Mouse (Mus musculus): ENCODE results near the gene Scin. TPM values are rescaled to one million over a fixed set of nuclear protein-coding genes. Genes with fewer than 3 reads are reported as not detected.
A peak's percentile ranks its signal among the peaks of the same experiment; 100 is the strongest.
"Not testable (repeated sequence)": the region's sequence is repeated elsewhere in the genome, so short reads cannot be mapped to it uniquely, and the experiment has no call there.

The Scin gene
- not detected in 2 replicates for polyA plus RNA-seq (2014; fragmentation: Nextera tagmentation; extraction: Ambion mirVana)

GRCm38 (mm10) chr12:40133573-40134271 is at the start of gene Scin:
Gene Scin, minus strand, starts transcription at chr12:40134228.
- Histone ChIP-seq H3K4me2 (replicated peaks) (peak within 1 kb of the TSS; percentile 83), H3K9ac (peak within 1 kb of the TSS; percentile 31; the same call in 1 of the 2 replicates), H3K27ac (no peak within 1 kb of the TSS), H3K36me3 (replicated peaks; ENCODE audit: control insufficient read depth, insufficient read depth) (no peaks in the 10 kb centered on the region), H3K27me3 (ENCODE audit: control insufficient read depth, insufficient read depth, low read length) (peaks cover 30% of the 10 kb centered on the region), H3K4me3 (replicated peaks; ENCODE audit: low read length) (peak within 1 kb of the TSS; percentile 41), H3K9me3 (ENCODE audit: control insufficient read depth, low read length) (no peaks in the 10 kb centered on the region), H3K4me1 (replicated peaks; ENCODE audit: control insufficient read depth, insufficient read depth, low read length) (peaks cover 9% of the 10 kb centered on the region)
- ATAC-seq (ENCODE audit: low FRiP score) (peak; percentile 73), DNase-seq (ENCODE audit: low spot score) (no peak)
- WGBS: 2% methylated on average over 39 of the region's 39 CpGs

DNA sequence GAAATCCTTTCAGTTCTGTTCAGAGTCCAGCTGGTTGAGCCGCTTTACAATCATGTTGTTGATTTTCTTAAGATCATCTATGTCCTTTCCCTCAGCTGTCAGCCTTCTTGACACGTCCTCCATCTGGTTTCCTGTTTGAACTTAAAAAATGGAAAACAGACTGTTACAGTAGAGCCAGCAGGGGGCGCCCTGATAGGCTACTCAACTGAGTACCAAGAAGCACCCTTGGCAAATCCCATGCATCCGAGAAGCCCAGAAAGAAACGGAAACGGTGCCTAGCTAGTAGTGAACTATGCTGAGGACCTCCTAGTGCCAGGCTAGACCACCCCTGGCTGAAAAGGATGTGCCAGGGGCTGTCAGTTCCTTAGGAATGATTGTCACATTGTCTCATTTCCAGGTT is 43.1 kb upstream of the Scin start:
- WGBS: 72% methylated on average over 6 of the region's 6 CpGs
- H3K36me3 ChIP-seq (replicated peaks; ENCODE audit: control insufficient read depth, insufficient read depth): no peaks in the 10 kb centered on the region
- H3K4me3 ChIP-seq (replicated peaks; ENCODE audit: low read length): no peak overlapping the region
- H3K27ac ChIP-seq: no peak overlapping the region
- no peak overlapping the region for H3K4me2 ChIP-seq (replicated peaks)
- no peaks in the 10 kb centered on the region for H3K27me3 ChIP-seq (ENCODE audit: control insufficient read depth, insufficient read depth, low read length)
- H3K9me3 ChIP-seq (ENCODE audit: control insufficient read depth, low read length): peaks cover 6% of the 10 kb centered on the region; the same call in 1 of the 2 replicates
- ATAC-seq (ENCODE audit: low FRiP score) (no peak), DNase-seq (ENCODE audit: low spot score) (no peak)
- no peak overlapping the region for H3K9ac ChIP-seq
- H3K4me1 ChIP-seq (replicated peaks; ENCODE audit: control insufficient read depth, insufficient read depth, low read length): no peaks in the 10 kb centered on the region

DNA sequence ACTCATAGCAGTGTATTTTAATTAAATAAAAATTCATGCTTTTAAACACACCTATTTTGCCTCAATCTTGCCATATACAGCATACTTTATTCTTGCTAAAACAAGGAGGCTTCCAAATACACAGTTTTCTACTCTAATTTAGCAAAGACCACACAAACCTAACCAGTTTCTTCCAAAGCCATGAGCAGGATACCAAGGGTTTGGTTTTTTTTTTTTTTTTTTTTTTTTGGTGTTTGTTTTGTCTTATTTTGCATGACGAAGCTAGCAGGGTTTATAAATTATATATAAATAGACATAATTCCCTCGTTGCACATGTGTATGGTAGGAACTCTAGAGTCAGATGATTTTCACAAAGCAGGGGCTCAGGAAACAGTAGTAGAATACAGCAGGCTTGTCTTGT is 42.1 kb upstream of the Scin start:
- Histone ChIP-seq H3K9me3 (ENCODE audit: control insufficient read depth, low read length) (peaks cover 4% of the 10 kb centered on the region; the same call in 1 of the 2 replicates), H3K27ac (no peak overlapping the region), H3K36me3 (replicated peaks; ENCODE audit: control insufficient read depth, insufficient read depth) (no peaks in the 10 kb centered on the region), H3K27me3 (ENCODE audit: control insufficient read depth, insufficient read depth, low read length) (no peaks in the 10 kb centered on the region), H3K9ac (no peak overlapping the region), H3K4me2 (replicated peaks) (no peak overlapping the region), H3K4me3 (replicated peaks; ENCODE audit: low read length) (no peak overlapping the region), H3K4me1 (replicated peaks; ENCODE audit: control insufficient read depth, insufficient read depth, low read length) (no peaks in the 10 kb centered on the region)
- ATAC-seq (ENCODE audit: low FRiP score) (no peak), DNase-seq (ENCODE audit: low spot score) (no peak)
- 87% methylated on average over 2 of the region's 2 CpGs for WGBS

DNA sequence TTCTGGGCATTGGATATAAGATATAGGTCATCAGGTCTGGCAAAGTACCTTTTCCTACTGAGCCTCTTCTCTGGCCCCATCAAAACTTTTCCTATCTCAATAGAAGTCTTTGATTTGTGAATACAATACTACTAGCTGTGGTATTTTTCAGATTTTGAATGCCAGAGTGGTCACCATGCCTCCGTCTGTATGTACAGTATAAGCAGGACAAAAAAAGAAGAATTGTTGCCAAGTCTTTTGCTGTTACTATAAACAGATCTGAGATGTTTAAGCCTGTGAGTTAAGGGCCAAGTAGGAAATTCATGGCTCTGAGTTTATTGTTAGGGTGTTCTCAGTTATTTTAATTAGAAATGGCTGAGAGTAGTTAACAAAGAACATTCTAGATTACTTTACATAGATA is 41.1 kb upstream of the Scin start:
- H3K9ac ChIP-seq; H3K36me3 ChIP-seq (replicated peaks; ENCODE audit: control insufficient read depth, insufficient read depth); ATAC-seq (ENCODE audit: low FRiP score); H3K4me3 ChIP-seq (replicated peaks; ENCODE audit: low read length); H3K27me3 ChIP-seq (ENCODE audit: control insufficient read depth, insufficient read depth, low read length); H3K4me1 ChIP-seq (replicated peaks; ENCODE audit: control insufficient read depth, insufficient read depth, low read length); H3K9me3 ChIP-seq (ENCODE audit: control insufficient read depth, low read length); DNase-seq (ENCODE audit: low spot score); H3K4me2 ChIP-seq (replicated peaks); H3K27ac ChIP-seq: not testable (repeated sequence)
- 59% methylated on average over 1 of the region's 1 CpGs for WGBS

DNA sequence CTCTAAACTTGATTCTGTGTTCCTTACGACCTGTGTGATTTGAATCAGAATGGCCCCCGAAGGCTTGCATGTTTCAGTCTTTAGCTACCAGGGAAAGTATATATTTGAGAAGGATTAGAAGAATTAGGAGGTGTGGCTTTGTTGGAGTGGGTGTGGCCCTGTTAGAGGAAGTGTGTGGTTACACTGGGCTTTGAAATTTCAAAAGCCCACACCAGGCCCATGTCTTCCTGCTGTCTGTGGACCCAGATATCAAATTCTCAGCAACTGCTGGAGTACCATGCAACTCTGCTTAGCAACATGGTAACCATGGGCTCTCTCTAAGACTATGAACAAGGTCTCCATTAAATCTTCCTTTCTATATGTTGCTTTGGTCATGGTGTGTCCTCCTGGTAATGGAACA is 37.6 kb upstream of the Scin start:
- H3K9ac ChIP-seq: no peak overlapping the region
- H3K4me1 ChIP-seq (replicated peaks; ENCODE audit: control insufficient read depth, insufficient read depth, low read length): no peaks in the 10 kb centered on the region
- ATAC-seq (ENCODE audit: low FRiP score): no peak
- WGBS: 89% methylated on average over 2 of the region's 2 CpGs
- no peak overlapping the region for H3K27ac ChIP-seq
- no peaks in the 10 kb centered on the region for H3K27me3 ChIP-seq (ENCODE audit: control insufficient read depth, insufficient read depth, low read length)
- H3K9me3 ChIP-seq (ENCODE audit: control insufficient read depth, low read length): no peaks in the 10 kb centered on the region
- H3K4me2 ChIP-seq (replicated peaks): no peak overlapping the region
- DNase-seq (ENCODE audit: low spot score): no peak
- H3K36me3 ChIP-seq (replicated peaks; ENCODE audit: control insufficient read depth, insufficient read depth): no peaks in the 10 kb centered on the region
- H3K4me3 ChIP-seq (replicated peaks; ENCODE audit: low read length): no peak overlapping the region

GRCm38 (mm10) chr12:40169675-40170074 is 35.6 kb upstream of the Scin start:
- Histone ChIP-seq H3K9me3 (ENCODE audit: control insufficient read depth, low read length) (no peaks in the 10 kb centered on the region), H3K27ac (no peak overlapping the region), H3K4me2 (replicated peaks) (no peak overlapping the region), H3K4me1 (replicated peaks; ENCODE audit: control insufficient read depth, insufficient read depth, low read length) (no peaks in the 10 kb centered on the region), H3K9ac (no peak overlapping the region), H3K36me3 (replicated peaks; ENCODE audit: control insufficient read depth, insufficient read depth) (no peaks in the 10 kb centered on the region), H3K4me3 (replicated peaks; ENCODE audit: low read length) (no peak overlapping the region), H3K27me3 (ENCODE audit: control insufficient read depth, insufficient read depth, low read length) (no peaks in the 10 kb centered on the region)
- no peak for ATAC-seq (ENCODE audit: low FRiP score)
- 98% methylated on average over 1 of the region's 1 CpGs for WGBS
- DNase-seq (ENCODE audit: low spot score): no peak

- 11% methylated on average over 2 of the region's 2 CpGs for WGBS
- Histone ChIP-seq H3K4me2 (replicated peaks) (no peak overlapping the region), H3K27me3 (ENCODE audit: control insufficient read depth, insufficient read depth, low read length) (no peaks in the 10 kb centered on the region), H3K4me1 (replicated peaks; ENCODE audit: control insufficient read depth, insufficient read depth, low read length) (no peaks in the 10 kb centered on the region), H3K4me3 (replicated peaks; ENCODE audit: low read length) (no peak overlapping the region), H3K9ac (no peak overlapping the region), H3K9me3 (ENCODE audit: control insufficient read depth, low read length) (no peaks in the 10 kb centered on the region), H3K27ac (no peak overlapping the region), H3K36me3 (replicated peaks; ENCODE audit: control insufficient read depth, insufficient read depth) (no peaks in the 10 kb centered on the region)
- peak; percentile 71 for ATAC-seq (ENCODE audit: low FRiP score)
- DNase-seq (ENCODE audit: low spot score): peak; percentile 85
Observed at GRCm38 (mm10) chr12:40164621-40165020, 30.6 kb upstream of the Scin start.

- H3K27me3 ChIP-seq (ENCODE audit: control insufficient read depth, insufficient read depth, low read length): no peaks in the 10 kb centered on the region
- H3K9me3 ChIP-seq (ENCODE audit: control insufficient read depth, low read length): no peaks in the 10 kb centered on the region
- DNase-seq (ENCODE audit: low spot score) (no peak), ATAC-seq (ENCODE audit: low FRiP score) (no peak)
- H3K36me3 ChIP-seq (replicated peaks; ENCODE audit: control insufficient read depth, insufficient read depth): no peaks in the 10 kb centered on the region
- H3K9ac ChIP-seq: no peak overlapping the region
- no peaks in the 10 kb centered on the region for H3K4me1 ChIP-seq (replicated peaks; ENCODE audit: control insufficient read depth, insufficient read depth, low read length)
- H3K27ac ChIP-seq: no peak overlapping the region
- WGBS: 81% methylated on average over 2 of the region's 2 CpGs
- H3K4me2 ChIP-seq (replicated peaks): no peak overlapping the region
- H3K4me3 ChIP-seq (replicated peaks; ENCODE audit: low read length): no peak overlapping the region
Observed at GRCm38 (mm10) chr12:40160777-40161176, 26.7 kb upstream of the Scin start.

DNA sequence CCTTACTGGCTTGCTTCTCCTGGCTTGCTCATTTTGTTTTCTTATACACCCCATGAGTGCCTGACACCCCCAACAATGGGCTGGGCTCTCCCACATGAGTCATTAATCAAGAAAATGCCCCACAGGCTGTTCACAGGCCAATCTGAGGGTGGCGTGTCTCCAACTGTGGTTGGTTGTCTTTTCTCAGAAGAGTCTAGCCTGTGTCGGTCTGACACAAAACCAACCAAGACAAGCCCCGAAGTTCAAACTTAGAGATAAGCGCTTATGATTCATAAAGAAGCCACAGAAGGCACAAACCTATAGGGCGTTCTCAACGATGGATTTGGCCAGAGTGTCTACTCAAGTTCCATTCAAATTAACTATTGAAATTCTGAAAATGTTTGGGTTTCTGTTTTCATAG is 20.2 kb upstream of the Scin start:
- Histone ChIP-seq H3K4me1 (replicated peaks; ENCODE audit: control insufficient read depth, insufficient read depth, low read length) (no peaks in the 10 kb centered on the region), H3K4me3 (replicated peaks; ENCODE audit: low read length) (no peak overlapping the region), H3K9me3 (ENCODE audit: control insufficient read depth, low read length) (no peaks in the 10 kb centered on the region), H3K27ac (no peak overlapping the region), H3K36me3 (replicated peaks; ENCODE audit: control insufficient read depth, insufficient read depth) (no peaks in the 10 kb centered on the region), H3K27me3 (ENCODE audit: control insufficient read depth, insufficient read depth, low read length) (no peaks in the 10 kb centered on the region), H3K4me2 (replicated peaks) (no peak overlapping the region), H3K9ac (no peak overlapping the region)
- DNase-seq (ENCODE audit: low spot score) (no peak), ATAC-seq (ENCODE audit: low FRiP score) (no peak)
- WGBS: 95% methylated on average over 6 of the region's 6 CpGs

Data from hindbrain, embryonic 14.5 days (tissue).